Mouse (Mus musculus): ENCODE measurements around the gene Smpd4.

Smpd4 gene

GRCm38 (mm10) chr16:17619198-17620105, at the start of gene Smpd4:
TSS of gene Smpd4 (plus strand) at chr16:17619354.
- POLR2A ChIA-PET = interaction anchor here in 3 of 4 experiments (0.6 to 3.4 kb wide), 34 partner anchors 10 to 470 kb away, joined by 3 to 29 read pairs (median 5); partner anchors contain the start of genes Ccdc74a (in 2 of the 3), P2rx6 (in 2 of the 3), Thap7 (in 2 of the 3) and Gm20518 (in 1 of the 3)

GRCm38 (mm10) chr16:17575870-17576824, 43.0 kb upstream of the Smpd4 start:
- POLR2A ChIA-PET = interaction anchor here (0.6 to 2.3 kb wide), 17 partner anchors 9 to 357 kb away, joined by 3 to 19 read pairs (median 3); partner anchors contain the start of genes Lrrc74b (in 2 of the 4), P2rx6 (in 2 of the 4), Ccdc74a (in 1 of the 4) and Lztr1 (in 1 of the 4)

More at GRCm38 (mm10) chr16:17619198-17620105, at the start of gene Smpd4:
- CTCF ChIA-PET = interaction anchor here in 3 of 4 experiments (0.7 to 2.8 kb wide), 15 partner anchors 10 to 542 kb away, joined by 3 to 14 read pairs (median 3); partner anchors contain the start of genes Crkl (in 1 of the 3), Lrrc74b (in 1 of the 3), P2rx6 (in 1 of the 3) and Slc7a4 (in 1 of the 3)

GRCm38 (mm10) chr16:17576825-17577215, 42.3 kb upstream of the Smpd4 start:
- ChIA-PET POLR2A (interaction anchor here in 3 of 4 experiments (0.8 to 2.3 kb wide), 17 partner anchors 9 to 357 kb away, joined by 3 to 19 read pairs (median 3); partner anchors contain the start of genes Lrrc74b (in 2 of the 3), P2rx6 (in 2 of the 3), Ccdc74a (in 1 of the 3) and Lztr1 (in 1 of the 3)), CTCF (interaction anchor here in 3 of 4 experiments (0.6 to 2.3 kb wide), 7 partner anchors 9 to 103 kb away, joined by 3 to 13 read pairs (median 4); no protein-coding TSS in a partner anchor)

More at GRCm38 (mm10) chr16:17575870-17576824, 43.0 kb upstream of the Smpd4 start:
- CTCF ChIA-PET = interaction anchor here (0.5 to 2.3 kb wide), 9 partner anchors 9 to 102 kb away, joined by 3 to 13 read pairs (median 3); no protein-coding TSS in a partner anchor

DNA sequence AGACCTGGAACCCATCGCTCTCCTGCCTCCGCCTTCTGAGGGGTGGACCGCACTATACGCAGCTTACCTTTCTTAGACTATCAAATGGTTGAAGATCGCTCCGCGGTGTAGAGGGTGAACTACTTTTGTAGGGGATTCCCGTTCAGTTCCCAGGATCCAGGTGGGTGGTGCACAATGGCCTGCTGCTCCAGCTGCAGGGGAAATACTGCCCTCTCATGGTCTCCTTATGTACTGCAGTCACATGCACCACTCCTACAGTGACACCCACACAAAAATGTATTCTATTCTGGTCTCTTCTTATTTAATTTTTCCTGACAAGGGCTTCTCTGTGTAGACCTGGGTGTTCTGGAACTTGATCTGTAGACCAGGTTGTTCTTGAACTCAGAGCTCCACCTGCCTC, 36.1 kb upstream of the Smpd4 start, which contains the start of gene Slc7a4:
Gene Slc7a4, minus strand, starts transcription at position 151 of the 400 bp plus-strand sequence.
- ChIA-PET POLR2A (interaction anchor here in 3 of 4 experiments (0.9 to 2.1 kb wide), 4 partner anchors 24 to 68 kb away, joined by 3 to 6 read pairs (median 5); no protein-coding TSS in a partner anchor), CTCF (interaction anchor here in 3 of 4 experiments (0.5 to 2.1 kb wide), 13 partner anchors 9 to 506 kb away, joined by 3 to 19 read pairs (median 3); partner anchors contain the start of genes P2rx6 (in 2 of the 3), Lrrc74b (in 1 of the 3) and Smpd4 (in 1 of the 3))

DNA sequence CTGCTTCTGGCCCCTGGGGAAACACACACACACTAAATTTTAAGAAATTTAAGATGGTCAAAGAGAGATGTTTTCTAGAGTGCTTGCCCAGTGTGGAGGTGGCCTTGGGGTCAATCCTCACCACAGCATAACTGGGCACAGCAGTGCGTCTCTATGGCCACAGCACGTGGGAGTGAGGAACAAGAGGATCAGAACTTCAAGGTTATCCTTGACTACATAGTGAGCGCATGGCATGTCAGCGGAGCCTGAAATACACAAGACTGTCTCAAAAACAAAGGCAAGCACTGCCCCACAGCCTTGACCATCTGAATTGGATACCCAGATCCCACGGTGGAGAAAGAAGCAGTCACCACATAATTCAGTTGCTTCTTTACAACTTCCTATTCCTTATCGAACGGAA, 34.6 kb upstream of the Smpd4 start:
- ChIA-PET POLR2A (interaction anchor here in 1 of 4 experiments (1.9 kb wide), 1 partner anchor 27 kb away, joined by 7 read pairs; no protein-coding TSS in a partner anchor), CTCF (interaction anchor here in 3 of 4 experiments (0.8 to 1.5 kb wide), 5 partner anchors 23 to 176 kb away, joined by 3 read pairs; partner anchors contain the start of genes Lrrc74b (in 1 of the 3) and P2rx6 (in 1 of the 3))

GRCm38 (mm10) chr16:17590731-17591130, 28.4 kb upstream of the Smpd4 start:
- ChIA-PET POLR2A (interaction anchor here in 1 of 4 experiments (0.7 to 1.5 kb wide), 3 partner anchors 29 to 116 kb away, joined by 3 to 7 read pairs (median 4); partner anchors contain the start of genes Lrrc74b, P2rx6 and Smpd4), CTCF (interaction anchor here in 1 of 4 experiments (2.2 kb wide), 1 partner anchor 32 kb away, joined by 6 read pairs; no protein-coding TSS in a partner anchor)

DNA sequence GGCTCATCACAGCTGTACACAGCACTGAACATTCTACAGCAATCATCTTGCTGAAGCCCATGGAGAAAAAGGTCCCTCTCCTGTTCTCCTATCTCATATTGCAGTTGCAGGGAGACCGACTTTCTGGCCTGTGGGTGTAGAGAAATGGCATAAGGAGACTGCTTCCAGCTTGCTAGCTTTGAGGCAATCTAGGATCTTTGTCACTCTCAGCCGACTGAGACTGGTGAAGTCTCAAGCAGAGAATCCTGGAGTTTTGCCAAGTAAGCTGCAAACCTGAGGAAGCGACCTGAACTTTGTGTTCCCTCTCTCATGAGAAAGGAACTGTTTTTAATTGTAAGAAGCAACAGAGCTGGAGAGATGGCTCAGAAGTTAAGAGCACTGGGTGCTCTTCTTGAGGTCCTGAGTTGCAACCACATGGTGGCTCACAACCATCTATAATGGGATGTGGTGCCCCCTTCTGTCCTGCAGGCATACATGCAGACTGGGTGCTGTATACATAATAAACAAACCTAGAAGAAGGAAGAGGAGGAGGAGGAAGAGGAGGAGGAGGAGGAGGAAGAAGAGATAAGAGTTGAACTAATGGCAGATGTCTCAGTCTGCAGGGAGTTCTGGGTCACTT, 18.1 kb upstream of the Smpd4 start:
- CTCF ChIA-PET = interaction anchor here (0.6 to 4.0 kb wide), 7 partner anchors 14 to 680 kb away, joined by 4 to 17 read pairs (median 4); partner anchors contain the start of gene Slc7a4 (in 1 of the 4)
- POLR2A ChIA-PET = interaction anchor here in 3 of 4 experiments (0.6 to 1.8 kb wide), 3 partner anchors 24 to 448 kb away, joined by 3 to 5 read pairs (median 4); no protein-coding TSS in a partner anchor

- POLR2A ChIA-PET = interaction anchor here in 1 of 4 experiments (1.5 kb wide), 1 partner anchor 473 kb away, joined by 3 read pairs; the partner anchor contains the start of gene Sdf2l1
- CTCF ChIA-PET = interaction anchor here (0.7 to 2.3 kb wide), 5 partner anchors 10 to 42 kb away, joined by 3 to 8 read pairs (median 3); no protein-coding TSS in a partner anchor
These were observed 14.2 kb upstream of the Smpd4 start for GRCm38 (mm10) chr16:17604941-17605340.

DNA sequence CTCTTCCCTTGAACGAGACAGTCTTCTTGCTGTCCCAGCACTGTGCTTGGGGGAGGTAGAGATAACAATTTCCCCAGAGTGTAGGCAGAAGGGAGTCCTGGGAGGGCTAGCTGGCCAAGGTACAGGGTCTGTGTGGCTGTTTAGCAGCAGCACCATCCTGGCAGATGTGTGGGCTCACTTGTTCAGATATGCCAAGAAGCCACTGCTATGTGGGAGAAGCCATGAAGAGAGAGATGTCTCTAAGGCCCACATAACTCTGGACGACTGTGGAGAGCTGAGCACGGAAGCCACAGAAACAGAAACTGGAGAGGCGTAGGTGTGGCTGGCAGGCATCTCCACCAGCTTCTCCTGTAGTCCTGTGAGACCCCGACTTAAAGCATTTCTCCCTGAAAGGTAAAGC, 13.5 kb upstream of the Smpd4 start:
- CTCF ChIA-PET = interaction anchor here (0.7 to 2.3 kb wide), 8 partner anchors 9 to 132 kb away, joined by 3 to 8 read pairs (median 3); partner anchors contain the start of gene Smpd4 (in 1 of the 4)
- POLR2A ChIA-PET = interaction anchor here in 2 of 4 experiments (0.6 to 1.7 kb wide), 3 partner anchors 18 to 473 kb away, joined by 3 read pairs; partner anchors contain the start of gene Sdf2l1 (in 1 of the 2)

DNA sequence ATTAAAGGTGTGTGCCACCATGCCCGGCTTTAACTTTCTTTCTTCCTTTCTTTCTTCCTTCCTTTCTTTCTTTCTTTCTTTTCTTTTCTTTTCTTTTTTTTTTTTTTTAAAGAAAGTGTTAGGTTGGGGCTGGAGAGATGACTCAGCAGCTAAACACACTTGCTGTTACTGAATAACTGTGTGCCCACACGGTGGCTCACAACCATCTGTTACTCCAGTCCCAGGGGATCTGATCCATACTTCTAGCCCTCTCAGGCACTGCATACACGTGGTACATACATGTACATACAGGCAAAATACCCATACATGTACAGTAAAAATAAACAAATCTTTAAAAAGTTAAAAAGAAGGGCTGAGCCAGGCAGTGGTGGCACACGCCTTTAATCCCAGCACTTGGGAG, 7.8 kb upstream of the Smpd4 start:
- ChIA-PET POLR2A (interaction anchor here in 1 of 4 experiments (1.4 to 1.5 kb wide), 2 partner anchors 53 to 81 kb away, joined by 3 to 6 read pairs; no protein-coding TSS in a partner anchor), CTCF (no interaction called here)

- POLR2A ChIA-PET = interaction anchor here in 3 of 4 experiments (0.6 to 2.0 kb wide), 6 partner anchors 35 to 470 kb away, joined by 3 to 9 read pairs (median 4); partner anchors contain the start of genes Lrrc74b (in 1 of the 3) and Ydjc (in 1 of the 3)
- CTCF ChIA-PET = interaction anchor here (0.7 to 1.9 kb wide), 32 partner anchors 9 to 670 kb away, joined by 3 to 20 read pairs (median 4); partner anchors contain the start of genes Lrrc74b (in 2 of the 4), Gm20518 (in 1 of the 4) and Lztr1 (in 1 of the 4)
These were observed 4.4 kb upstream of the Smpd4 start for GRCm38 (mm10) chr16:17614740-17615139.

GRCm38 (mm10) chr16:17616212-17616611, 2.9 kb upstream of the Smpd4 start:
- CTCF ChIA-PET = interaction anchor here in 2 of 4 experiments (1.1 to 2.8 kb wide), 4 partner anchors 9 to 83 kb away, joined by 3 to 13 read pairs (median 4); partner anchors contain the start of genes Lrrc74b (in 1 of the 2) and P2rx6 (in 1 of the 2)
- POLR2A ChIA-PET = interaction anchor here in 2 of 4 experiments (1.2 to 2.0 kb wide), 3 partner anchors 13 to 58 kb away, joined by 3 to 9 read pairs (median 5); no protein-coding TSS in a partner anchor

GRCm38 (mm10) chr16:17617922-17618565, 1.1 kb upstream of the Smpd4 start:
- CTCF ChIA-PET = interaction anchor here (0.9 to 2.8 kb wide), 27 partner anchors 8 to 217 kb away, joined by 3 to 20 read pairs (median 3); partner anchors contain the start of genes Crkl (in 1 of the 4), Lrrc74b (in 1 of the 4), P2rx6 (in 1 of the 4) and Thap7 (in 1 of the 4)
- POLR2A ChIA-PET = interaction anchor here in 3 of 4 experiments (0.6 to 3.4 kb wide), 33 partner anchors 8 to 471 kb away, joined by 3 to 29 read pairs (median 5); partner anchors contain the start of genes Ccdc74a (in 2 of the 3), Thap7 (in 2 of the 3), Lrrc74b (in 1 of the 3) and Lztr1 (in 1 of the 3)

GRCm38 (mm10) chr16:17621936-17622335, 2.8 kb downstream of the Smpd4 start:
- ChIA-PET POLR2A (interaction anchor here in 1 of 4 experiments (0.5 to 1.9 kb wide), 8 partner anchors 8 to 92 kb away, joined by 3 to 5 read pairs (median 3); partner anchors contain the start of gene Lrrc74b), CTCF (no interaction called here)
